Mouse (Mus musculus) liver, embryonic 14.5 days (tissue): ENCODE data around the gene Klra5. TPM values are rescaled to one million over a fixed set of nuclear protein-coding genes. Genes with fewer than 3 reads are reported as not detected.
"Not testable (repeated sequence)": the region's sequence is repeated elsewhere in the genome, so short reads cannot be mapped to it uniquely, and the experiment has no call there.

ENCODE experiments used
- ATAC-seq: fragments of 200-750 bp; cut with Nextera tagmentation; 2 replicates; pipeline ENCODE4 v1.8.0; 2017; ENCODE audit warnings: moderate number of reproducible peaks, mild to moderate bottlenecking, moderate library complexity; ENCODE audit not compliant: insufficient read depth
- DNase-seq, 3 experiments: peaks; one replicate each; pipeline ENCODE4 v3.0.0-alpha.2; 2012 to 2013; ENCODE audit warnings: low read depth in 3 of 3, low spot score in 3 of 3
- H3K27ac ChIP-seq: fragments of 300-500 bp; sonication (generic); 2 replicates; pipeline ENCODE4 v1.5.1; 2014; ENCODE audit warnings: moderate library complexity, mild to moderate bottlenecking, control low read depth, inconsistent platforms
- H3K27me3 ChIP-seq: fragments of 300-500 bp; sonication (generic); 2 replicates; pipeline ENCODE4 v1.6.1; 2014; ENCODE audit warnings: mild to moderate bottlenecking, low read length, moderate library complexity; ENCODE audit not compliant: control insufficient read depth, insufficient read depth
- H3K36me3 ChIP-seq: fragments of 300-500 bp; sonication (generic); replicated peaks from 2 replicates; pipeline ENCODE4 v1.6.1; 2014; ENCODE audit warnings: low read depth; ENCODE audit not compliant: control insufficient read depth, insufficient read depth
- H3K4me1 ChIP-seq, 2 experiments: fragments of 200-500 bp in 1 of 2; fragments of 300-500 bp in 1 of 2; sonication (generic) in 1 of 2; replicated peaks; 2 replicates each; pipeline ENCODE4 v1.6.1; 2012 to 2014; ENCODE audit warnings: antibody characterized with exemption in 1 of 2, inconsistent platforms in 1 of 2, low read length in 1 of 2; ENCODE audit not compliant: control insufficient read depth in 2 of 2, insufficient read depth in 2 of 2
- H3K4me2 ChIP-seq: fragments of 300-500 bp; sonication (generic); 2 replicates; pipeline ENCODE4 v1.6.1; 2014; ENCODE audit warnings: low read depth, mild to moderate bottlenecking, control low read depth, moderate library complexity
- H3K4me3 ChIP-seq, 2 experiments: fragments of 200-500 bp in 1 of 2; fragments of 300-500 bp in 1 of 2; sonication (generic) in 1 of 2; 2 replicates each; pipeline ENCODE4 v1.5.1; 2012 to 2014; ENCODE audit warnings: low read depth in 2 of 2, low read length in 2 of 2, mild to moderate bottlenecking in 2 of 2, control low read depth in 1 of 2, inconsistent platforms in 1 of 2, moderate library complexity in 1 of 2; ENCODE audit not compliant: insufficient read depth in 1 of 2
- H3K9ac ChIP-seq: fragments of 300-500 bp; sonication (generic); replicated peaks from 2 replicates; pipeline ENCODE4 v1.6.1; 2014; ENCODE audit warnings: mild to moderate bottlenecking, control low read depth, moderate library complexity
- H3K9me3 ChIP-seq: fragments of 300-500 bp; sonication (generic); 2 replicates; pipeline ENCODE4 v1.6.1; 2016; ENCODE audit warnings: low read length, mixed read lengths; ENCODE audit not compliant: control insufficient read depth
- CTCF ChIP-seq: IDR thresholded peaks from 2 replicates; pipeline ENCODE4 v1.5.1; 2016; ENCODE audit warnings: antibody characterized with exemption, low read depth, control low read depth
- EP300 ChIP-seq: IDR thresholded peaks from 2 replicates; pipeline ENCODE4 v1.6.1; 2016; ENCODE audit warnings: antibody characterized with exemption, low read depth
- WGBS: fragments of 180-500 bp; shearing (Covaris S2); extraction: QIAGEN DNeasy Blood & Tissue Kit; methylation state at CpG from one replicate; pipeline ENCODE4 v1.1.7; 2014; ENCODE audit not compliant: insufficient replicate concordance; 5-methylcytosine and 5-hydroxymethylcytosine counted together
- polyA plus RNA-seq, 2 experiments: library from polyadenylated mRNA; depleted of rRNA in 1 of 2; stranded (reverse) in 1 of 2; unstranded in 1 of 2; fragments of >200 nt; fragmentation: Nextera tagmentation in 1 of 2; extraction: Ambion mirVana in 1 of 2; gene quantifications; 2 replicates each; pipeline versions ENCODE4 v1.2.1 to v1.2.3; 2012 to 2014

The Klra5 gene
- polyA plus RNA-seq (2012; rRNA removed) (not detected in 2 replicates), polyA plus RNA-seq (2014; fragmentation: Nextera tagmentation; extraction: Ambion mirVana) (not detected in 2 replicates)

- H3K4me1 ChIP-seq, H3K27ac ChIP-seq, DNase-seq, H3K36me3 ChIP-seq, H3K27me3 ChIP-seq, H3K9me3 ChIP-seq, H3K4me2 ChIP-seq, H3K4me3 ChIP-seq, ATAC-seq, H3K9ac ChIP-seq: not testable (repeated sequence)
These were observed at the start of gene Klra5 for GRCm38 (mm10) chr6:129917476-129917946. Klra5 (minus strand) TSS chr6:129917650.

GRCm38 (mm10) chr6:129916996-129917395 lies 454 bp downstream of the Klra5 start:
- TF ChIP-seq CTCF (no peak), EP300 (no peak)
- no peaks in the 10 kb centered on the region for H3K4me1 ChIP-seq
- H3K27me3 ChIP-seq = no peaks in the 10 kb centered on the region
- H3K9me3 ChIP-seq = no peaks in the 10 kb centered on the region
- DNase-seq (no peak), ATAC-seq (no peak)
- H3K27ac ChIP-seq = no peak overlapping the region
- H3K36me3 ChIP-seq = no peaks in the 10 kb centered on the region
- no peak overlapping the region for H3K4me2 ChIP-seq
- 39% methylated on average over 1 of the region's 1 CpGs for WGBS
- H3K4me3 ChIP-seq = no peak overlapping the region
- no peak overlapping the region for H3K9ac ChIP-seq

GRCm38 (mm10) chr6:129882525-129882924 lies 34.9 kb downstream of the Klra5 start:
- no peak overlapping the region for H3K9ac ChIP-seq
- 64% methylated on average over 2 of the region's 2 CpGs for WGBS

GRCm38 (mm10) chr6:129876549-129876948 lies 40.9 kb downstream of the Klra5 start, which contains the start of gene Klra17:
Klra17 (minus strand) TSS chr6:129876672.
- Histone ChIP-seq H3K27me3 (no peaks in the 10 kb centered on the region), H3K4me1 (no peaks in the 10 kb centered on the region), H3K36me3 (no peaks in the 10 kb centered on the region), H3K9me3 (no peaks in the 10 kb centered on the region), H3K27ac (no peak within 1 kb of the TSS), H3K9ac (no peak within 1 kb of the TSS), H3K4me2 (no peak within 1 kb of the TSS), H3K4me3 (no peak within 1 kb of the TSS)
- 21% methylated on average over 1 of the region's 1 CpGs for WGBS
- no peak for TF ChIP-seq EP300
- TF ChIP-seq CTCF = no peak
- ATAC-seq (no peak), DNase-seq (no peak)

More at GRCm38 (mm10) chr6:129882525-129882924, 34.9 kb downstream of the Klra5 start:
- DNase-seq (no peak), ATAC-seq (no peak)
- no peaks in the 10 kb centered on the region for H3K27me3 ChIP-seq
- H3K4me1 ChIP-seq = no peaks in the 10 kb centered on the region
- no peak overlapping the region for H3K27ac ChIP-seq
- no peak overlapping the region for H3K4me2 ChIP-seq
- H3K9me3 ChIP-seq = no peaks in the 10 kb centered on the region
- H3K36me3 ChIP-seq = no peaks in the 10 kb centered on the region
- no peak overlapping the region for H3K4me3 ChIP-seq
- TF ChIP-seq CTCF (no peak), EP300 (no peak)

- ATAC-seq, H3K4me1 ChIP-seq, H3K9me3 ChIP-seq, H3K9ac ChIP-seq, H3K27me3 ChIP-seq, DNase-seq, H3K27ac ChIP-seq, H3K4me3 ChIP-seq, H3K36me3 ChIP-seq, H3K4me2 ChIP-seq: not testable (repeated sequence)
- no CpG with 5 or more reads among the region's 3 CpGs for whole genome bisulfite sequencing
These were observed 55.1 kb downstream of the Klra5 start, which contains the start of gene Gm17631 for GRCm38 (mm10) chr6:129862349-129862748. Gm17631 (plus strand) TSS chr6:129862649.

Other genes with a start within 250 kb of the Klra5 start
- 0.08 and 0.19 TPM in 2 replicates for gene Klrc1, start 238.7 kb downstream of the Klra5 start, polyA plus RNA-seq (2012; rRNA removed)
- gene Klrc1, start 238.7 kb downstream of the Klra5 start, polyA plus RNA-seq (2014; fragmentation: Nextera tagmentation; extraction: Ambion mirVana) = 0.08 and 0.14 TPM in 2 replicates
- gene Klri1, start 200.5 kb downstream of the Klra5 start, polyA plus RNA-seq (2012; rRNA removed) = not detected in 2 replicates
- gene Klri1, start 200.5 kb downstream of the Klra5 start, polyA plus RNA-seq (2014; fragmentation: Nextera tagmentation; extraction: Ambion mirVana) = not detected in 2 replicates
- gene Klri2, start 177.2 kb downstream of the Klra5 start, polyA plus RNA-seq (2012; rRNA removed) = not detected in 2 replicates
- not detected in 2 replicates for gene Klri2, start 177.2 kb downstream of the Klra5 start, polyA plus RNA-seq (2014; fragmentation: Nextera tagmentation; extraction: Ambion mirVana)
- gene Gm156, start 133.4 kb downstream of the Klra5 start, polyA plus RNA-seq (2012; rRNA removed) = not detected in 2 replicates
- gene Gm156, start 133.4 kb downstream of the Klra5 start, polyA plus RNA-seq (2014; fragmentation: Nextera tagmentation; extraction: Ambion mirVana) = not detected in 2 replicates
- gene Gm17631, start 55.0 kb downstream of the Klra5 start, polyA plus RNA-seq (2012; rRNA removed) = not detected in 2 replicates
- gene Gm17631, start 55.0 kb downstream of the Klra5 start, polyA plus RNA-seq (2014; fragmentation: Nextera tagmentation; extraction: Ambion mirVana) = not detected in 2 replicates
- gene Klra17, start 41.0 kb downstream of the Klra5 start, polyA plus RNA-seq (2012; rRNA removed) = not detected in 2 replicates
- gene Klra17, start 41.0 kb downstream of the Klra5 start, polyA plus RNA-seq (2014; fragmentation: Nextera tagmentation; extraction: Ambion mirVana) = 0.17 TPM in 1 of 2 replicates, not detected in the other
- not detected in 2 replicates for gene Klra6, start 109.3 kb upstream of the Klra5 start, polyA plus RNA-seq (2012; rRNA removed)
- gene Klra6, start 109.3 kb upstream of the Klra5 start, polyA plus RNA-seq (2014; fragmentation: Nextera tagmentation; extraction: Ambion mirVana) = not detected in 2 replicates
- gene Klra4, start 149.6 kb upstream of the Klra5 start, polyA plus RNA-seq (2012; rRNA removed) = not detected in 2 replicates
- gene Klra4, start 149.6 kb upstream of the Klra5 start, polyA plus RNA-seq (2014; fragmentation: Nextera tagmentation; extraction: Ambion mirVana) = not detected in 2 replicates
- not detected in 2 replicates for gene Klra8, start 212.2 kb upstream of the Klra5 start, polyA plus RNA-seq (2012; rRNA removed)
- not detected in 2 replicates for gene Klra8, start 212.2 kb upstream of the Klra5 start, polyA plus RNA-seq (2014; fragmentation: Nextera tagmentation; extraction: Ambion mirVana)